Mouse (Mus musculus): ENCODE measurements around the gene Gm28374.

Gm28374 gene

GRCm38 (mm10) chr19:6084478-6085248 is 2.6 kb upstream of the Gm28374 start, which contains the start of the genes Zfpl1 and Cdca5:
TSS of gene Zfpl1 (minus strand) at chr19:6084956.
TSS of gene Cdca5 (plus strand) at chr19:6084983.
- DNase-seq = peak; percentile 96

GRCm38 (mm10) chr19:6079983-6080480 is 2.0 kb downstream of the Gm28374 start, which contains the start of gene Tmem262:
TSS of gene Tmem262 (plus strand) at chr19:6080033.
- DNase-seq = no peak

GRCm38 (mm10) chr19:6076564-6077393 is 5.3 kb downstream of the Gm28374 start, which contains the start of gene Vps51:
TSS of gene Vps51 (minus strand) at chr19:6077231.
- peak; percentile 89 for DNase-seq

GRCm38 (mm10) chr19:6073889-6074288 is 8.2 kb downstream of the Gm28374 start:
- no peak for DNase-seq

- no peak for DNase-seq
These were observed 10.8 kb downstream of the Gm28374 start for GRCm38 (mm10) chr19:6071261-6071660.

- no peak for DNase-seq
These were observed 11.3 kb downstream of the Gm28374 start for GRCm38 (mm10) chr19:6070571-6071250.

GRCm38 (mm10) chr19:6069851-6070250 is 12.2 kb downstream of the Gm28374 start:
- no peak for DNase-seq

GRCm38 (mm10) chr19:6068951-6069350 is 13.1 kb downstream of the Gm28374 start:
- peak; percentile 63 for DNase-seq

GRCm38 (mm10) chr19:6067724-6068415 is 14.2 kb downstream of the Gm28374 start, which contains the start of gene Tm7sf2:
TSS of gene Tm7sf2 (minus strand) at chr19:6068373.
- DNase-seq = peak; percentile 90

- peak; percentile 89 for DNase-seq
These were observed 14.9 kb downstream of the Gm28374 start for GRCm38 (mm10) chr19:6067011-6067723.

GRCm38 (mm10) chr19:6066571-6066970 is 15.5 kb downstream of the Gm28374 start:
- DNase-seq = no peak

GRCm38 (mm10) chr19:6063081-6063480 is 19.0 kb downstream of the Gm28374 start:
- no peak for DNase-seq

GRCm38 (mm10) chr19:6062418-6062817 is 19.6 kb downstream of the Gm28374 start:
- DNase-seq = no peak

- DNase-seq = peak; percentile 77
These were observed 20.3 kb downstream of the Gm28374 start for GRCm38 (mm10) chr19:6061641-6062302.

- DNase-seq = peak; percentile 95
These were observed 21.0 kb downstream of the Gm28374 start, which contains the start of gene Znhit2 for GRCm38 (mm10) chr19:6061021-6061533. TSS of gene Znhit2 (plus strand) at chr19:6061192.

GRCm38 (mm10) chr19:6058966-6059365 is 23.1 kb downstream of the Gm28374 start:
- DNase-seq = no peak

GRCm38 (mm10) chr19:6058513-6058912 is 23.5 kb downstream of the Gm28374 start:
- DNase-seq = no peak

GRCm38 (mm10) chr19:6057313-6058096 is 24.6 kb downstream of the Gm28374 start, which contains the start of the genes Mrpl49 and Fau:
TSS of gene Mrpl49 (minus strand) at chr19:6057785.
TSS of gene Fau (plus strand) at chr19:6057844.
- DNase-seq = peak; percentile 99

GRCm38 (mm10) chr19:6056696-6057095 is 25.4 kb downstream of the Gm28374 start:
- no peak for DNase-seq
